In genomic region chr6:85224442-85224891, GRCm38 (mm10) we compare ENCODE assay signal across 12 mouse cellular contexts. TPM values are rescaled to one million over a fixed set of nuclear protein-coding genes. Genes with fewer than 3 reads are reported as not detected.
DNase-seq lines count a peak whose midpoint lies in the region; ATAC-seq and TF ChIP-seq lines count a peak whose summit lies in the region.
"Had no signal": no experiment of that assay in that cellular context is flagged by ENCODE, and none has a peak within 500 bp of the region (broad histone marks: within the 10 kb centered on the region; RNA-seq: fewer than 3 reads in every experiment).

No protein-coding gene starts in this region.

- no peak overlapping the region for H3K4me2 ChIP-seq in kidney, embryonic 16.5 days (replicated peaks; ENCODE audit: low read depth, low read length)
- H3K4me2 ChIP-seq in forebrain, embryonic 14.5 days (ENCODE audit: low read length), result no peak overlapping the region
- H3K4me2 ChIP-seq: midbrain, embryonic 11.5 days; neural tube, embryonic 13.5 days had no signal

- H3K9me3 ChIP-seq in kidney, embryonic 16.5 days (ENCODE audit: low read length), result no peaks in the 10 kb centered on the region
- no peaks in the 10 kb centered on the region for H3K9me3 ChIP-seq in forebrain, embryonic 14.5 days (replicated peaks; ENCODE audit: control insufficient read depth, low read length)
- H3K9me3 ChIP-seq: G1E; neural tube, embryonic 13.5 days had no signal

- H3K4me1 ChIP-seq in kidney, adult 2 months (ENCODE audit: control insufficient read depth, insufficient read depth, low read length), result peaks cover 19% of the 10 kb centered on the region
- H3K4me1 ChIP-seq in kidney, embryonic 16.5 days (ENCODE audit: insufficient read depth, low read length), result peaks cover 17% of the 10 kb centered on the region
- peaks cover 25% of the 10 kb centered on the region for H3K4me1 ChIP-seq in forebrain, embryonic 14.5 days (ENCODE audit: control insufficient read depth, insufficient read depth, low read length)
- H3K4me1 ChIP-seq in lung, adult 2 months (ENCODE audit: control insufficient read depth, insufficient read depth, low read length), result no peaks in the 10 kb centered on the region

- H3K27ac ChIP-seq in kidney, adult 2 months (ENCODE audit: insufficient read depth, low read depth, low read length), result no peak overlapping the region
- H3K27ac ChIP-seq in kidney, embryonic 16.5 days (ENCODE audit: low read length), result no peak overlapping the region
- H3K27ac ChIP-seq in forebrain, embryonic 14.5 days (ENCODE audit: low read depth, low read length), result no peak overlapping the region
- H3K27ac ChIP-seq: neural tube, embryonic 13.5 days had no signal

- WGBS in kidney, adult 2 months, result 49% methylated on average over 15 of the region's 15 CpGs
- 50% methylated on average over 15 of the region's 15 CpGs for WGBS in kidney, embryonic 16.5 days
- 11% methylated on average over 15 of the region's 15 CpGs for WGBS in forebrain, embryonic 14.5 days
- 66% methylated on average over 15 of the region's 15 CpGs for WGBS in lung, adult 2 months

- H3K4me3 ChIP-seq in kidney, adult 2 months (ENCODE audit: insufficient read depth, low read depth, low read length), result no peak overlapping the region
- H3K4me3 ChIP-seq in kidney, embryonic 16.5 days (ENCODE audit: low read length), result no peak overlapping the region
- no peak overlapping the region for H3K4me3 ChIP-seq in forebrain, embryonic 14.5 days (ENCODE audit: low read depth, low read length)
- H3K4me3 ChIP-seq in lung, adult 2 months (replicated peaks; ENCODE audit: extremely low read depth, low read depth, low read length), result no peak overlapping the region
- H3K4me3 ChIP-seq: neural tube, embryonic 13.5 days had no signal

- no peak for TF ChIP-seq CTCF in kidney, adult 2 months (conservative IDR thresholded peaks at IDR 0.05; ENCODE audit: insufficient read depth, insufficient read length, low read depth, low read length)
- no peak for TF ChIP-seq CTCF in lung, adult 2 months (IDR thresholded peaks at IDR 0.05; ENCODE audit: insufficient read depth, low read length)

- H3K9ac ChIP-seq in kidney, embryonic 16.5 days (replicated peaks; ENCODE audit: low read length), result no peak overlapping the region
- no peak overlapping the region for H3K9ac ChIP-seq in forebrain, embryonic 14.5 days (ENCODE audit: low read length)
- H3K9ac ChIP-seq: neural tube, embryonic 13.5 days had no signal

- peak; percentile 86 for DNase-seq in kidney, adult 2 months
- peak; percentile 68 for DNase-seq in cerebellum, adult 11-12 months
- peak; percentile 76 for DNase-seq in forebrain, embryonic 14.5 days (ENCODE audit: low spot score)
- no peak for DNase-seq in thymus, postnatal 14 days
- DNase-seq in right cerebral cortex, postnatal 36 days (ENCODE audit: low spot score in 2 of 2), result no peak
- DNase-seq in lung, adult 2 months, result no peak
- DNase-seq: lung, adult 18-20 months had no signal

- H3K27me3 ChIP-seq in kidney, adult 2 months (replicated peaks; ENCODE audit: control insufficient read depth, insufficient read depth, low read length), result no peaks in the 10 kb centered on the region
- H3K27me3 ChIP-seq in kidney, embryonic 16.5 days (ENCODE audit: insufficient read depth, low read length), result no peaks in the 10 kb centered on the region
- H3K27me3 ChIP-seq in forebrain, embryonic 14.5 days (replicated peaks; ENCODE audit: control insufficient read depth, insufficient read depth, low read length), result no peaks in the 10 kb centered on the region

- ATAC-seq in kidney, embryonic 16.5 days (ENCODE audit: low FRiP score, low TSS enrichment), result no peak
- ATAC-seq in forebrain, embryonic 14.5 days, result peak; percentile 64; the same call in 1 of the 2 replicates

- TF ChIP-seq POLR2A in kidney, adult 2 months (IDR thresholded peaks at IDR 0.05; ENCODE audit: low read depth, low read length), result no peak
- TF ChIP-seq POLR2A in lung, adult 2 months (IDR thresholded peaks at IDR 0.05; ENCODE audit: borderline replicate concordance, extremely low read depth, low read depth, low read length), result no peak

- H3K36me3 ChIP-seq in kidney, adult 2 months (ENCODE audit: control insufficient read depth, insufficient read depth, low read length), result no peaks in the 10 kb centered on the region
- no peaks in the 10 kb centered on the region for H3K36me3 ChIP-seq in kidney, embryonic 16.5 days (ENCODE audit: insufficient read depth, low read length)
- no peaks in the 10 kb centered on the region for H3K36me3 ChIP-seq in forebrain, embryonic 14.5 days (ENCODE audit: control insufficient read depth, insufficient read depth, low read length)
- H3K36me3 ChIP-seq: G1E; neural tube, embryonic 13.5 days had no signal

RNA-seq across cellular contexts. Expression of gene Emx1, which starts 37.2 kb away (rescaled TPM):
- polyA plus RNA-seq in kidney, adult 2 months (2012; rRNA removed), result 62.8 and 79.7 TPM in 2 replicates
- polyA plus RNA-seq in kidney, embryonic 16.5 days (2015; fragmentation: Nextera tagmentation; extraction: Ambion mirVana), result 17.9 and 19.7 TPM in 2 replicates
- 61.3 and 68.6 TPM in 2 replicates for polyA plus RNA-seq in forebrain, embryonic 14.5 days (2014; fragmentation: Nextera tagmentation; extraction: Ambion mirVana)
- not detected in 2 replicates for polyA plus RNA-seq in lung, adult 2 months (2012; rRNA removed)
- polyA plus RNA-seq: G1E; neural tube, embryonic 13.5 days; small intestine, adult 2 months had no signal

Comparison
In these comparisons a context has a peak if more than half of its experiments do, and no peak if none do; other contexts are left out.
1. DNase-seq: peak in kidney, adult 2 months (single experiment), cerebellum, adult 11-12 months (single experiment) and forebrain, embryonic 14.5 days (single experiment); none in thymus, postnatal 14 days (single experiment), right cerebral cortex, postnatal 36 days (0 of 2) and lung, adult 2 months (single experiment).
2. RNA of gene Emx1, which starts 37.2 kb away (polyA plus RNA-seq): 61.3 to 68.6 TPM in forebrain, embryonic 14.5 days, 62.8 to 79.7 TPM in kidney, adult 2 months and 17.9 to 19.7 TPM in kidney, embryonic 16.5 days; not detected in lung, adult 2 months; every median in the first group is over 10 times any median in the second.